Mouse (Mus musculus): ENCODE results near the gene Bcl11a. TPM values are rescaled to one million over a fixed set of nuclear protein-coding genes. Genes with fewer than 3 reads are reported as not detected.

Bcl11a gene
- polyA plus RNA-seq, 1 experiment from 2014 or later: 62.4 TPM

DNA sequence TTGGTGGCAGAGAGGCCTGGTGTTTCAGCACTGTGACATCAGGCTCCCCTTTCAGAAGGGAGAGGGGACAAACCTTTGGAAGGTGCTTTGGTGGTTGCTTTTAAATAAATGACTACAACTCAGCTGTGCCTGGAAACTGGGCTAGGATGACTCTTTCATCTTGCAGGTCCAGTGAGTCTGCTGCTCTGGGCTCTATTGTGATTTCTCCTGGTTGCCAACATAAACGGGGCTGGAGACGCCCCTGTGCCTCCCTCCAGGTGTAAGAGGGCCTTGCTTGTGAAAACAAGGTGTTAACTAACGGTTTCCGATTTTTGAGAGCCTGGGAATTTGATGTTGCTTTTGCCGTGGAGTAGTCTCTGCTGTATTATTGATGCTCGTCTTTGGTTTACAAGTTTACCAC lies 18.6 kb downstream of the Bcl11a start:
- no peak overlapping the region for H3K4me3 ChIP-seq
- no peak for DNase-seq (ENCODE audit: low spot score)
- WGBS: 50% methylated on average over 6 of the region's 6 CpGs
- H3K27ac ChIP-seq (replicated peaks): no peak overlapping the region
- peaks cover 76% of the 10 kb centered on the region for H3K4me1 ChIP-seq
- H3K9me3 ChIP-seq: no peaks in the 10 kb centered on the region
- H3K27me3 ChIP-seq (replicated peaks; ENCODE audit: low read depth, poor library complexity, severe bottlenecking): no peaks in the 10 kb centered on the region
- H3K36me3 ChIP-seq (replicated peaks): peaks cover 17% of the 10 kb centered on the region

GRCm38 (mm10) chr11:24097026-24097425 lies 19.2 kb downstream of the Bcl11a start:
- H3K36me3 ChIP-seq (replicated peaks): peaks cover 19% of the 10 kb centered on the region
- 52% methylated on average over 6 of the region's 6 CpGs for WGBS
- DNase-seq (ENCODE audit: low spot score): no peak
- no peaks in the 10 kb centered on the region for H3K9me3 ChIP-seq
- H3K4me3 ChIP-seq: no peak overlapping the region
- peaks cover 71% of the 10 kb centered on the region for H3K4me1 ChIP-seq
- no peak overlapping the region for H3K27ac ChIP-seq (replicated peaks)
- no peaks in the 10 kb centered on the region for H3K27me3 ChIP-seq (replicated peaks; ENCODE audit: low read depth, poor library complexity, severe bottlenecking)

DNA sequence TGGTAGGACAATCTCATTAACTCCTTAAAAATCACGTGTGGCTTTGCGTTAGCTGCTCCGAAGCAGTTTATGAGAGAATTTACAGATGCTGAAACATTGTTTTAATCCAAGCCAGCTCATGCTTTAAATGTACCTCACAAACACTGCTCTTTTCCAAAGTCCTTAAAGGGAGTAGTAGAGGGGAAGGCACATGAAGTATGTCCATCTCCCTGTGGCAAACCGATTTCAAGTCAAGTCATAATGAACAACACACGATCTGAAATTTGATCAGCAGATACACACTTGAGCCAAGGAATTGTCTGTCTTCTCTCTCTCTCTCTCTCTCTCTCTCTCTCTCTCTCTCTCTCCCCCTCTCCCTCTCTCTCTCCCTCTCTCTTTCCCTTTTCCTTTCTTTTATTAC lies 20.2 kb downstream of the Bcl11a start:
- no peaks in the 10 kb centered on the region for H3K9me3 ChIP-seq
- H3K36me3 ChIP-seq (replicated peaks): peaks cover 22% of the 10 kb centered on the region
- no peaks in the 10 kb centered on the region for H3K27me3 ChIP-seq (replicated peaks; ENCODE audit: low read depth, poor library complexity, severe bottlenecking)
- peaks cover 62% of the 10 kb centered on the region for H3K4me1 ChIP-seq
- 65% methylated on average over 5 of the region's 5 CpGs for WGBS
- no peak for DNase-seq (ENCODE audit: low spot score)
- no peak overlapping the region for H3K4me3 ChIP-seq
- H3K27ac ChIP-seq (replicated peaks): no peak overlapping the region

DNA sequence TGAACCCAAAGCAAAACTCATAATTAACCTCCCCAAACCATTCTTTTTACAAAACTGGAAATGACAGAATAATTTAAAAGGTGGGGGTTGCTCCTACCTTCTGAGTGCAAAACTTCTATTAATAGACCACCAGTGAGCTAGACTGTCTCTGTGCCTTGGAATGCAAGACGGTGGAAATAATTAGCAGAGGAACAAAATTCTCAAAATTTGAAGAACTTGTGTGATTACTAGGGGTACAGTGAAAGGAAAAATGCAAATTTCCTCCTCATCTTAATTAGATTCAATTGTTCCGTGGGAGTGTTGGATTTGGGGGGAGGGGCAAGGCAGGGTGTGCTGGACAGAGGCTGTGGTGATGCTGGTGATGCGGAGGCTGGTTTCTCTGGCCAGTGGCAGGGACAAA lies 20.8 kb downstream of the Bcl11a start:
- WGBS: 47% methylated on average over 3 of the region's 3 CpGs
- Histone ChIP-seq H3K27me3 (replicated peaks; ENCODE audit: low read depth, poor library complexity, severe bottlenecking) (no peaks in the 10 kb centered on the region), H3K4me3 (no peak overlapping the region), H3K9me3 (no peaks in the 10 kb centered on the region), H3K4me1 (peaks cover 65% of the 10 kb centered on the region), H3K27ac (replicated peaks) (no peak overlapping the region), H3K36me3 (replicated peaks) (peaks cover 24% of the 10 kb centered on the region)
- no peak for DNase-seq (ENCODE audit: low spot score)

DNA sequence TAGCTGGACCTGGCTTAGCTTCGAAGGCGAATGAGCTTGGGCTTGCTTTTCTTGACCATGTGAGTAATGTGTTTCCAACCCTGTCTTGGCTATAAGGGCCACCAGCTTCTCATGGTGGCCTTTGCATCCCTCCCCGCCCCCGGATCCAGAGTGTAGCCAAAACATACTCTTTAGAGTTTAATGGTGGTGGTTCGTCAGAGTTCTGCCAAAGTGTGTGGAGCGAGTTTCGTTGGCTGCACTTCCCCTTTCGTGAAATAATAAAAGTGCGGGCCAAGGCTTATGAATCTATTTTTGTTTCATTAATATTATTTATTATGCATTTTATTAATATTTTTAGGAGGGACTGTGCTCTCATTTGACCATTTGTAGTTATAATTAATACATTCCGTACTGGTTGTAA lies 21.4 kb downstream of the Bcl11a start:
- WGBS: 92% methylated on average over 10 of the region's 10 CpGs
- Histone ChIP-seq H3K4me3 (no peak overlapping the region), H3K27me3 (replicated peaks; ENCODE audit: low read depth, poor library complexity, severe bottlenecking) (no peaks in the 10 kb centered on the region), H3K9me3 (no peaks in the 10 kb centered on the region), H3K36me3 (replicated peaks) (peaks cover 22% of the 10 kb centered on the region), H3K27ac (replicated peaks) (no peak overlapping the region), H3K4me1 (peaks cover 65% of the 10 kb centered on the region)
- DNase-seq (ENCODE audit: low spot score): no peak

- WGBS: 58% methylated on average over 7 of the region's 7 CpGs
- Histone ChIP-seq H3K9me3 (no peaks in the 10 kb centered on the region), H3K4me1 (peaks cover 59% of the 10 kb centered on the region), H3K36me3 (replicated peaks) (peaks cover 28% of the 10 kb centered on the region), H3K27me3 (replicated peaks; ENCODE audit: low read depth, poor library complexity, severe bottlenecking) (no peaks in the 10 kb centered on the region), H3K27ac (replicated peaks) (no peak overlapping the region), H3K4me3 (no peak overlapping the region)
- peak; percentile 54 for DNase-seq (ENCODE audit: low spot score)
Measured at GRCm38 (mm10) chr11:24099886-24100293, 22.0 kb downstream of the Bcl11a start.

DNA sequence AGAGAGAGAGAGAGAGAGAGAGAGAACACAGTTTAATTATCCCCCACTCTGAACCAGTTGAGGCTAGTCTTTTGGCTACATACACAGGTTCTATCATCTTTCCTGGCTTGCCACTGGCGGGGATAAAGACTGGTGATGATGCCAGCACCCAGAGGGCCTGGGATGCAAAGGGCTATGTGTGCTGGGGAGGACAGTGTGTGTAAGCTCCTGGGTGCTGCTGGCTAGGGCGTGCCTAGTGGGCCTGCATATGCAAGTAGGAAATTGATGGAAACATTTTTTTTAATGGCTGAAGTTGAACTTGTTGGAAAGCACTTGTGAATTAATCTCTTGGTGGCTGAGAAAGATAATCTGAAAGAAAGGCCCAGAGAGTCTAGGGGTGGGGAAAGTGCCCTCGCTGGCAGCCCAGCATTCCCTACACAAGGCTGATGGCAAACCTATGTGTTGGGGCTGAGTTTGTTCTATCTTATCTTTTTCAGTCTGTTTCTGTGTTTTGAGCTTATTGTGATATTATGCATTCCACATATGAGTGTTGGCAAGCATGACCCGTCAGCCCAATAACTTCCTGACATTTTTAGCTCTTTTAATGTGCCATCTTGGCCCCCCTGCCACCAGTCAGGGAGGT lies 22.7 kb downstream of the Bcl11a start:
- 78% methylated on average over 4 of the region's 4 CpGs for WGBS
- Histone ChIP-seq H3K4me1 (peaks cover 53% of the 10 kb centered on the region), H3K27ac (replicated peaks) (no peak overlapping the region; the same call in 1 of the 2 replicates), H3K27me3 (replicated peaks; ENCODE audit: low read depth, poor library complexity, severe bottlenecking) (no peaks in the 10 kb centered on the region), H3K4me3 (no peak overlapping the region), H3K9me3 (no peaks in the 10 kb centered on the region), H3K36me3 (replicated peaks) (peaks cover 31% of the 10 kb centered on the region)
- no peak for DNase-seq (ENCODE audit: low spot score)

- H3K27ac ChIP-seq (replicated peaks): no peak overlapping the region
- WGBS: 91% methylated on average over 3 of the region's 3 CpGs
- H3K4me1 ChIP-seq: peaks cover 50% of the 10 kb centered on the region
Measured at GRCm38 (mm10) chr11:24101625-24102024, 23.8 kb downstream of the Bcl11a start.

DNA sequence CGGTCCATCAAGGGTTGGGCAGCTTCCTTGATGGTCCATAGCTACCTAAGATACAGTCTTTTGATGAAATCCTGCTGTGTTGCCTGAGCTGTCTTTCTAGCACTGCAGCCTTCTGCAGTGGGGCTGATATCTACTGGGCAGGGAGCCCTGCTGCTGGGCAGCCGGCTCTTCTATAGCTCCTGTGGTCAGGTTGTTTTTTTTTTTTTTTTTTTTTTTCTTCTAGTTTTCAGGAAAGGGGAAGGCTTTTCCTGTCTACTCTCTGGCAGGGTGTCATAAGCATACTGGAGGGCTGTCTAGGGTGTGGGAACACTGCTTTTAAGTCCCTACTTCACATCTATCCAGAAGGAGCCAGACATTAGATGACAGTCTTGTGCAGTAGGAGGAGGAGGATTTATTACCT lies 24.5 kb downstream of the Bcl11a start:
- DNase-seq (ENCODE audit: low spot score): no peak
- no peaks in the 10 kb centered on the region for H3K9me3 ChIP-seq
- peaks cover 44% of the 10 kb centered on the region for H3K4me1 ChIP-seq
- H3K27ac ChIP-seq (replicated peaks): no peak overlapping the region
- no peaks in the 10 kb centered on the region for H3K27me3 ChIP-seq (replicated peaks; ENCODE audit: low read depth, poor library complexity, severe bottlenecking)
- 71% methylated on average over 2 of the region's 2 CpGs for WGBS
- H3K4me3 ChIP-seq: no peak overlapping the region
- peaks cover 33% of the 10 kb centered on the region for H3K36me3 ChIP-seq (replicated peaks)

More at GRCm38 (mm10) chr11:24101625-24102024, 23.8 kb downstream of the Bcl11a start:
- no peak for DNase-seq (ENCODE audit: low spot score)
- no peaks in the 10 kb centered on the region for H3K9me3 ChIP-seq
- H3K4me3 ChIP-seq: no peak overlapping the region
- no peaks in the 10 kb centered on the region for H3K27me3 ChIP-seq (replicated peaks; ENCODE audit: low read depth, poor library complexity, severe bottlenecking)
- H3K36me3 ChIP-seq (replicated peaks): peaks cover 31% of the 10 kb centered on the region

DNA sequence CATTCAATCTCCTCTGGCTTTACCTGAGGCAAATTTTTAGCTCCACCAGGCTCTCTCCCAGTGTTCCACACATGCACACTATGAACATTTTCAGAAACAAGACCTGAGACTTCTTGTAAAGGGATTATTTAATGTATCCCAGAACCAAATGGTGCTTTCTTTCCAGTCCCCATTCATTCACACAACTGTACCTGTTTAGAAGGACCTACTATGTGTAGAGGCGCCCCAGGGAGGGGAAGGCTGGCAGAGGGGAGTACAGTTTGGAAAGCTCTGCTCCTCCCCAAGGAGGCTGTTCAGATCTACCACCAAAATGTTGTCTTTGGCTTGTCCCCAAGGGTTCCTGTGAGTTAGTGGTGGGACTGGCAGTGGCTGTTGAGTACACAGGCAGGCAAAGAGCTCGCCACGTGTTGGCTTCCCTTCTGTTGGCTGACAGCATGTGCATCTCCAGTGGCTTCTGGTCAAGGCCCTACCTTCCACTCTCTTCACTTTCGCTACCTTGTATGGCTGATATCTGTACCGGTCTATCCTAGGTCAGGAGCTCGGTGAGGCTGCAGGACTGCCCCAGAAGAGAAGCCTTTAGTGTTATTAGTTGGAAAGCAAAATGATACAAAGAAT lies 25.4 kb downstream of the Bcl11a start:
- H3K27me3 ChIP-seq (replicated peaks; ENCODE audit: low read depth, poor library complexity, severe bottlenecking): no peaks in the 10 kb centered on the region
- H3K27ac ChIP-seq (replicated peaks): no peak overlapping the region
- peaks cover 33% of the 10 kb centered on the region for H3K36me3 ChIP-seq (replicated peaks)
- no peak for DNase-seq (ENCODE audit: low spot score)
- no peak overlapping the region for H3K4me3 ChIP-seq
- 86% methylated on average over 6 of the region's 6 CpGs for WGBS
- peaks cover 42% of the 10 kb centered on the region for H3K4me1 ChIP-seq
- H3K9me3 ChIP-seq: no peaks in the 10 kb centered on the region

- H3K4me3 ChIP-seq: no peak overlapping the region
- no peak overlapping the region for H3K27ac ChIP-seq (replicated peaks)
- H3K9me3 ChIP-seq: no peaks in the 10 kb centered on the region
- H3K4me1 ChIP-seq: peaks cover 33% of the 10 kb centered on the region
- H3K27me3 ChIP-seq (replicated peaks; ENCODE audit: low read depth, poor library complexity, severe bottlenecking): no peaks in the 10 kb centered on the region
- no peak for DNase-seq (ENCODE audit: low spot score)
- H3K36me3 ChIP-seq (replicated peaks): peaks cover 46% of the 10 kb centered on the region
- WGBS: 94% methylated on average over 5 of the region's 5 CpGs
Measured at GRCm38 (mm10) chr11:24107414-24107813, 29.6 kb downstream of the Bcl11a start.

DNA sequence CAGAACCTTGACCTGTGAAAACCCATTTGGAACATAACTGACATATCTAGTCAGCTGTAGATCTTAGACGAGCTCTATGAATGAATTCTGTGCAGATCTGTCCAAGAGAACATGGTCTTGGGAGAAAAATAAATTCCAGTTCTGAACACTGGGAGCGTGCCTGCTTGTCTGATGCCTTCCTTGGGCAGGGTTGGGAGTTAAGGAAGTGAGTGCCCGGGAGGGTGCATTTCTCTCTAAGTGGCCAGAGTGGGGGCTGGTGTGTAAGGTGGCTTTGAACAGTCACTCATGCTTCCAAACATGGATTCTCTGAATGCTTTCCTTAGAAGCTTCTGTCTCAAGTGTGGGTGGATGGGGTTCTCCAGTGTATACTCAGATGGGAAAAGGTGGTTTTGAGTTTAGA lies 31.1 kb downstream of the Bcl11a start:
- Histone ChIP-seq H3K27me3 (replicated peaks; ENCODE audit: low read depth, poor library complexity, severe bottlenecking) (no peaks in the 10 kb centered on the region), H3K4me3 (no peak overlapping the region), H3K9me3 (no peaks in the 10 kb centered on the region), H3K4me1 (peaks cover 33% of the 10 kb centered on the region), H3K27ac (replicated peaks) (no peak overlapping the region), H3K36me3 (replicated peaks) (peaks cover 47% of the 10 kb centered on the region)
- DNase-seq (ENCODE audit: low spot score): no peak
- WGBS: 68% methylated on average over 3 of the region's 3 CpGs

DNA sequence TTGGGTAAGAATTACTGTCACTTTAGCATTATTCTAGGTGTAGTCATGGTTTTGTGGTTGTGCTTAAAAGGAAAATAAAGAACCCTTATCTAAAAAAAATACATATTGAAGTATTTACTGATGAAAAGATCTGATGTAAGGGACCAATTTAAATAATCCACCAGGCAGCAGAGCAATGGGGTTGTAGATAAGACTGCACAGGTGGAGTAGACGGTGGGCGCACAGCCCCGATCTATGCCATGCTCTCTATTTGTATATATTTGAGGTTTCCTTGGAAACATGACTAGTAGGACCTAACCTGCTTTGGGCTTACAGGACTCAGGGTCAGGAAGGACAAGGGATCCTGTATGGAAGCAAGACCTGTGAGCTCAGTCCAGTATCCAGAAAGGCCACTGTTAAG lies 31.5 kb downstream of the Bcl11a start:
- Histone ChIP-seq H3K27ac (replicated peaks) (no peak overlapping the region), H3K36me3 (replicated peaks) (peaks cover 48% of the 10 kb centered on the region), H3K4me1 (peaks cover 36% of the 10 kb centered on the region), H3K27me3 (replicated peaks; ENCODE audit: low read depth, poor library complexity, severe bottlenecking) (no peaks in the 10 kb centered on the region), H3K4me3 (no peak overlapping the region), H3K9me3 (no peaks in the 10 kb centered on the region)
- WGBS: 94% methylated on average over 3 of the region's 3 CpGs
- DNase-seq (ENCODE audit: low spot score): no peak
